Mouse (Mus musculus) liver, embryonic 11.5 days (tissue): ENCODE measurements around the gene Cyb5b. TPM values are rescaled to one million over a fixed set of nuclear protein-coding genes. Genes with fewer than 3 reads are reported as not detected.

Source experiments
- ATAC-seq: fragments of 200-750 bp; cut with Nextera tagmentation; replicated peaks from 2 replicates; pipeline ENCODE4 v1.8.0; 2017; ENCODE audit warnings: moderate number of reproducible peaks, mild to moderate bottlenecking, moderate TSS enrichment, moderate library complexity; ENCODE audit not compliant: low FRiP score
- DNase-seq: peaks from one replicate; pipeline ENCODE4 v3.0.0-alpha.2; 2017; ENCODE audit warnings: low spot score
- H3K27ac ChIP-seq: fragments of 300-500 bp; sonication (generic); 2 replicates; pipeline ENCODE4 v1.5.1; 2014; ENCODE audit warnings: mild to moderate bottlenecking, low read depth, low read length, control low read depth
- H3K27me3 ChIP-seq: fragments of 300-500 bp; sonication (generic); replicated peaks from 2 replicates; pipeline ENCODE4 v1.6.1; 2014; ENCODE audit warnings: low read length, mixed read lengths; ENCODE audit not compliant: control insufficient read depth, insufficient read depth
- H3K36me3 ChIP-seq: fragments of 300-500 bp; sonication (generic); 2 replicates; pipeline ENCODE4 v1.6.1; 2014; ENCODE audit warnings: mild to moderate bottlenecking, low read length, moderate library complexity, mixed read lengths; ENCODE audit not compliant: control insufficient read depth, insufficient read depth
- H3K4me1 ChIP-seq: fragments of 300-500 bp; sonication (generic); replicated peaks from 2 replicates; pipeline ENCODE4 v1.6.1; 2014; ENCODE audit warnings: low read length, mixed read lengths; ENCODE audit not compliant: control insufficient read depth, insufficient read depth
- H3K4me2 ChIP-seq: fragments of 300-500 bp; sonication (generic); 2 replicates; pipeline ENCODE4 v1.6.1; 2014; ENCODE audit warnings: mild to moderate bottlenecking, control low read depth, moderate library complexity
- H3K4me3 ChIP-seq: fragments of 300-500 bp; sonication (generic); 2 replicates; pipeline ENCODE4 v1.5.1; 2014; ENCODE audit warnings: low read depth, low read length, control low read depth
- H3K9ac ChIP-seq: fragments of 300-500 bp; sonication (generic); 2 replicates; pipeline ENCODE4 v1.6.1; 2014; ENCODE audit warnings: low read depth, low read length, control low read depth
- H3K9me3 ChIP-seq: fragments of 300-500 bp; sonication (generic); 2 replicates; pipeline ENCODE4 v1.6.1; 2016; ENCODE audit warnings: low read length, inconsistent platforms, mixed read lengths; ENCODE audit not compliant: control insufficient read depth
- WGBS: fragments of 180-500 bp; shearing (Covaris S2); extraction: QIAGEN DNeasy Blood & Tissue Kit; methylation state at CpG from one replicate; pipeline ENCODE4 v1.1.7; 2014; 5-methylcytosine and 5-hydroxymethylcytosine counted together
- polyA plus RNA-seq: library from polyadenylated mRNA; unstranded; fragments of >200 nt; fragmentation: Nextera tagmentation; extraction: Ambion mirVana; gene quantifications from 2 replicates; pipeline ENCODE4 v1.2.1, GENCODE M21; 2014

Cyb5b gene
- polyA plus RNA-seq, 1 experiment from 2014 or later = 77.1 TPM

DNA sequence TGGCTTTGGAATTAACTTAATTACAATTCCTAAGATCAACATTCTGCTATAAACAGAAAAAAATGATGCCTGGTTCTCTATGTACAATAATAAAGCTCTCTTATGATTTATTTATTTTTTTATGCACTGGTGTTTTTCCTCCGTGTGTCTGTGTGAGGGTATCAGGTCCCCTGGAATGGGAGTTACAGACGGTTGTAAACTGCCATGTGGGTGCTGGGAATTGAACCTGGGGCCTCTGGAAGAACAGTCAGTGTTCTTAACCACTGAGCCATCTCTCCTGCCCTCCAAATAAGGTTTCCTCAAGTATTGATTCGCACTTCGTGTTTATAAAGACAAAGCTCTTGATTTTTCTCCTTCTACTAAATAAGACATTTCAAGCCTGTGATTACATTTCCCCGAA is 12.1 kb upstream of the Cyb5b start:
- H3K9me3 ChIP-seq = no peaks in the 10 kb centered on the region
- no peak overlapping the region for H3K9ac ChIP-seq
- no peak for ATAC-seq
- H3K36me3 ChIP-seq = no peaks in the 10 kb centered on the region
- no peaks in the 10 kb centered on the region for H3K27me3 ChIP-seq
- peaks cover 10% of the 10 kb centered on the region for H3K4me1 ChIP-seq
- H3K4me3 ChIP-seq = no peak overlapping the region
- no peak for DNase-seq
- no peak overlapping the region for H3K4me2 ChIP-seq
- H3K27ac ChIP-seq = no peak overlapping the region
- 92% methylated on average over 5 of the region's 5 CpGs for WGBS

DNA sequence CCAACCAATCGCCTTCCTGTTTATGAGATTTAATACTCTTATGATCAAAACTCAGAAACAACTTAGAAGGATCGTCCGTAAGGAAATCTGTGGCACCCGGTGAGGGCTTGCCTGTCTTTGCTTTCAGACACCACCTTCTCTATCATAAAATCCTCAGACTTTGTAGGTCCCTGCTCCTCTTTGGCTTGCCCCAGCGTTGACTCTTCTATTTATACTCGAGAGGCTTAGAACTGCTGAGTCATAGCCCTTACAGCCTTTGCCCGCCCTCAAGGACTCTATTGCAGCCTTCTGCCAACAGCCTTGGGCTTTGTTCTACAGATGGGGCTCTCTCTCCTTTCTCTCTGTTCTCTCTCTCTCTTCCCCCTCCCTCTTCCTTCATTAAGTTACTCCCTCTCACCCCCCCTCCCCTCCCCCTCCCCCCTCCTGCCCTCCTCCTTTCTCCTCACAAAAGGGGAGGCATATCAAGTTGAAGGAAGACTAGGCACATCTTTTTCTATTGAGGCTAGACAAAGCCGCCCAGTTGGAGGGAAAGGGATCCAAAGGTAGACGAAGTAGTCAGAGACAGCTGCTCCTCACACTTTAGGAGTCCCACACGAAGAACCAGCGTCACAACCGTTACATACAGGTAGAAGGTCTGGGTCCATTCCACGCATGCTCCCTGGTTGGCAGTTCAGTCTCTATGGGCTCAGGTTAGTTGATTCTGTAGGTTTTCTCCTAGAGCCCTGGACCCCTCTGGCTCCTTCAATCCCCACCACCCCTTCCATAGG is 10.6 kb upstream of the Cyb5b start:
- Histone ChIP-seq H3K27me3 (no peaks in the 10 kb centered on the region), H3K4me3 (no peak overlapping the region), H3K27ac (no peak overlapping the region), H3K4me1 (peaks cover 10% of the 10 kb centered on the region), H3K9ac (no peak overlapping the region), H3K4me2 (no peak overlapping the region), H3K9me3 (no peaks in the 10 kb centered on the region), H3K36me3 (no peaks in the 10 kb centered on the region)
- 51% methylated on average over 13 of the region's 13 CpGs for WGBS
- no peak for DNase-seq
- ATAC-seq = peak; percentile 90

- no peak overlapping the region for H3K4me3 ChIP-seq
- DNase-seq = no peak
- H3K4me1 ChIP-seq = peaks cover 10% of the 10 kb centered on the region
- no peaks in the 10 kb centered on the region for H3K9me3 ChIP-seq
- no peak overlapping the region for H3K9ac ChIP-seq
- no peaks in the 10 kb centered on the region for H3K27me3 ChIP-seq
- no peak overlapping the region for H3K27ac ChIP-seq
- ATAC-seq = no peak
- 82% methylated on average over 4 of the region's 4 CpGs for WGBS
- H3K36me3 ChIP-seq = no peaks in the 10 kb centered on the region
- no peak overlapping the region for H3K4me2 ChIP-seq
These were observed 7.9 kb upstream of the Cyb5b start for GRCm38 (mm10) chr8:107142539-107142938.

DNA sequence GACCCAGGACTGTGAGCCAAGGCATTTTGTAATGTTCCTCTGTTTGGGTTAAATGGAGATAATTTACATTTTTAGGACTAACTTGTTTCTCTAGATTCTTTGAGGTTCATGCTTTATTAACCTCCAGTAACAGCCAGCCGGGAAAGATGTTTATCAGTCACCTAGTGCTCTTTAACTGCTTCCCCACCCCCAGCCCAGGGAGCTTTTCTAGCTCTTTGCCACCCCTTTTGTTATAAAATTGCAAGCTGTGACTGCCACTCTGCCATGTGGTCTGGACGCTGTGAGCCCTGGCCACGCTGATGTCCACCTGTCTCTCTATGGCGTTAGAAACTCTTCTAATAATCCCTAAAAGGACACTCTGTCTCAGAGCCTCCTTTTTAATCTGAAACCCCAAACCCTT is 6.9 kb upstream of the Cyb5b start:
- WGBS = 63% methylated on average over 4 of the region's 4 CpGs
- no peak for ATAC-seq

DNA sequence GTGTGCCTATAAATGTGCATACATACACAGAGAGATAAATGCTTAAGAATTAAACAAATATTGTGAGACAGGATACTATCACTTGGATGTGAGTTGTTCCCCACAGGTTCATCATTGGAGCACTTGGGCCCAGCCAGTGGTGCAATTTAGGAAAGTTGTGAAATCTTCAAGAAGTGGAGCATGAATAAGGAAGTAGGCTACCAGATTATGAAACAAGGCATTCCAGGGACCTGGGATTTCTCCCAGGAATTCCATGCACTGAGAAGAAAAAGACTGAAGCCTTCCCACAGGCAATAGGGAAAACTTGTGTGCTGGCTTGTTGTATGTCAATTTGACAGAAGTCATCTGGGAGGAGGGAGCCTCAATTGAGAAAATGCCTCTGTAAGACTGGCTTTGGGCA is 4.3 kb upstream of the Cyb5b start:
- Histone ChIP-seq H3K4me2 (no peak overlapping the region), H3K27ac (no peak overlapping the region), H3K4me3 (no peak overlapping the region), H3K36me3 (no peaks in the 10 kb centered on the region), H3K9ac (no peak overlapping the region), H3K27me3 (no peaks in the 10 kb centered on the region), H3K9me3 (no peaks in the 10 kb centered on the region), H3K4me1 (peaks cover 4% of the 10 kb centered on the region)
- ATAC-seq (no peak), DNase-seq (no peak)

More for the DNA sequence above, 6.9 kb upstream of the Cyb5b start:
- H3K36me3 ChIP-seq = no peaks in the 10 kb centered on the region
- no peak for DNase-seq
- no peaks in the 10 kb centered on the region for H3K27me3 ChIP-seq
- H3K4me2 ChIP-seq = no peak overlapping the region
- H3K4me3 ChIP-seq = no peak overlapping the region
- H3K4me1 ChIP-seq = peaks cover 10% of the 10 kb centered on the region
- H3K27ac ChIP-seq = no peak overlapping the region
- H3K9ac ChIP-seq = no peak overlapping the region
- no peaks in the 10 kb centered on the region for H3K9me3 ChIP-seq

- DNase-seq (no peak), ATAC-seq (no peak)
- H3K36me3 ChIP-seq = peaks cover 6% of the 10 kb centered on the region
- no peak overlapping the region for H3K27ac ChIP-seq
- peaks cover 9% of the 10 kb centered on the region for H3K4me1 ChIP-seq
- H3K9me3 ChIP-seq = no peaks in the 10 kb centered on the region
- 83% methylated on average over 5 of the region's 5 CpGs for WGBS
- no peak overlapping the region for H3K9ac ChIP-seq
- no peaks in the 10 kb centered on the region for H3K27me3 ChIP-seq
- no peak overlapping the region for H3K4me2 ChIP-seq
- no peak overlapping the region for H3K4me3 ChIP-seq
These were observed 1.6 kb upstream of the Cyb5b start for GRCm38 (mm10) chr8:107148802-107149201.

- Histone ChIP-seq H3K27ac (peak overlapping the region; percentile 75), H3K9ac (peak overlapping the region; percentile 95), H3K4me1 (peaks cover 9% of the 10 kb centered on the region), H3K4me2 (peak overlapping the region; percentile 82), H3K27me3 (no peaks in the 10 kb centered on the region), H3K36me3 (peaks cover 13% of the 10 kb centered on the region), H3K4me3 (peak overlapping the region; percentile 96), H3K9me3 (no peaks in the 10 kb centered on the region)
- whole genome bisulfite sequencing = 30% methylated on average over 6 of the region's 6 CpGs
- ATAC-seq = peak; percentile 42
- no peak for DNase-seq
These were observed 410 bp upstream of the Cyb5b start for GRCm38 (mm10) chr8:107150057-107150403.

GRCm38 (mm10) chr8:107151212-107151920 is 926 bp downstream of the Cyb5b start:
- H3K4me2 ChIP-seq = peak overlapping the region; percentile 82
- no peak for DNase-seq
- peak overlapping the region; percentile 75; the same call in 1 of the 2 replicates for H3K27ac ChIP-seq
- H3K9ac ChIP-seq = peak overlapping the region; percentile 95
- peak overlapping the region; percentile 96 for H3K4me3 ChIP-seq
- WGBS = 56% methylated on average over 7 of the region's 7 CpGs
- 0 out of 2 replicates have a peak, but pooled peaks have one; percentile 17 for ATAC-seq
- no peaks in the 10 kb centered on the region for H3K27me3 ChIP-seq
- H3K36me3 ChIP-seq = peaks cover 24% of the 10 kb centered on the region
- H3K9me3 ChIP-seq = no peaks in the 10 kb centered on the region
- peaks cover 9% of the 10 kb centered on the region for H3K4me1 ChIP-seq
